Mouse (Mus musculus): ENCODE data around the gene Spred2.

- TF ChIP-seq EP300 (optimal IDR thresholded peaks at IDR 0.05) (peak; percentile 70), CTCF (IDR thresholded peaks at IDR 0.05; ENCODE audit: low read depth) (no peak)
Measured at GRCm38 (mm10) chr11:19959897-19960296, 35.7 kb downstream of the Spred2 start.

Measured in stomach, postnatal 0 days (tissue).